19 mouse cellular contexts compared by ENCODE assay signal in the genomic region with DNA sequence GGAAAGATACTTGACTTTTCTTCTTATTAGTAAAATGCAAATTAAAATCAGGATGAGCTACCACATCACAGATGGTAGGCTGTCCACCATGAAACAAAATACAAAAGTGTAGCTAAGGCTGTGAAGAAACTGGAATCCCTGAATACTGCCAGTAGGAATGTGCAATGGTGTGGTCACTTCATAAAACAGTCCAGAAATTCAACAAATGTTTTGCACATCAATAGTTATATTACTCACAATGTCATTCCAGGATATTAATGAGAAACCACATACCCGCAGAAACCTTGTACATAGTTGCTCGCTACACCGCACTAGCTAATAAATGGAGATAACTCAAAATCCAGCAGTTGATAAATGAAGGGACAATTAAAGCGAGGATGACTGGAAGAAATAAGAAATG.
DNase-seq lines count a peak whose midpoint lies in the region; ATAC-seq and TF ChIP-seq lines count a peak whose summit lies in the region.
"Had no signal": no experiment of that assay in that cellular context is flagged by ENCODE, and none has a peak within 500 bp of the region (broad histone marks: within the 10 kb centered on the region; RNA-seq: fewer than 3 reads in every experiment).

No protein-coding gene starts in this region.

- CTCF ChIA-PET in Patski (lab: Charles Lee), result no interaction called here

- TF ChIP-seq CTCF in Patski (IDR thresholded peaks at IDR 0.05), result no peak

- POLR2A ChIA-PET in Patski (lab: Charles Lee), result no interaction called here

- ATAC-seq in Patski, result peak; percentile 90
- ATAC-seq: activated CD4-positive, CD25-positive, alpha-beta regulatory T cell, adult 4 months; CD4-positive, CD25-positive, alpha-beta regulatory T cell, adult 4 months had no signal

- intact Hi-C loops in left cerebral cortex, postnatal 14 days (cut with DNase I), result no loop called here

- H3K27me3 ChIP-seq in Patski, result no peaks in the 10 kb centered on the region
- H3K27me3 ChIP-seq: CH12.LX had no signal

- peak; percentile 88 for DNase-seq in Muller cell, postnatal 12 days (ENCODE audit: inconsistent ontology term)
- no peak for DNase-seq in Patski (ENCODE audit: low read depth, low spot score)
- DNase-seq in heart, adult 11 months, result no peak
- DNase-seq in left cerebral cortex, postnatal 14 days (ENCODE audit: low spot score in 2 of 2), result no peak
- DNase-seq: adrenal gland, adult 2 months; adrenal gland, adult 8-10 months; adrenal gland, postnatal 10 days; adrenal gland, postnatal 14 days; adrenal gland, postnatal 25 days; adrenal gland, postnatal 36 days; B cell, adult 2 months; cerebellum, adult 11 months; cerebellum, adult 11-12 months; cerebellum, adult 18-20 months; cerebellum, adult 2 months; cerebellum, adult 8-10 months had no signal

- in situ Hi-C loops in Patski (cut with MboI; ENCODE audit: low pct_unique_long_range_greater_than_20kb), result no loop called here
